Mouse (Mus musculus): ENCODE measurements around the gene Mrps6. TPM values are rescaled to one million over a fixed set of nuclear protein-coding genes. Genes with fewer than 3 reads are reported as not detected.
A peak's percentile ranks its signal among the peaks of the same experiment; 100 is the strongest.

Mrps6 gene
- total RNA-seq (2015; ENCODE audit: low replicate concordance): 10.1 TPM in 2 replicates
- total RNA-seq (2017; ENCODE audit: low replicate concordance): 1.8 TPM in 1 of 2 replicates, not detected in the other

DNA sequence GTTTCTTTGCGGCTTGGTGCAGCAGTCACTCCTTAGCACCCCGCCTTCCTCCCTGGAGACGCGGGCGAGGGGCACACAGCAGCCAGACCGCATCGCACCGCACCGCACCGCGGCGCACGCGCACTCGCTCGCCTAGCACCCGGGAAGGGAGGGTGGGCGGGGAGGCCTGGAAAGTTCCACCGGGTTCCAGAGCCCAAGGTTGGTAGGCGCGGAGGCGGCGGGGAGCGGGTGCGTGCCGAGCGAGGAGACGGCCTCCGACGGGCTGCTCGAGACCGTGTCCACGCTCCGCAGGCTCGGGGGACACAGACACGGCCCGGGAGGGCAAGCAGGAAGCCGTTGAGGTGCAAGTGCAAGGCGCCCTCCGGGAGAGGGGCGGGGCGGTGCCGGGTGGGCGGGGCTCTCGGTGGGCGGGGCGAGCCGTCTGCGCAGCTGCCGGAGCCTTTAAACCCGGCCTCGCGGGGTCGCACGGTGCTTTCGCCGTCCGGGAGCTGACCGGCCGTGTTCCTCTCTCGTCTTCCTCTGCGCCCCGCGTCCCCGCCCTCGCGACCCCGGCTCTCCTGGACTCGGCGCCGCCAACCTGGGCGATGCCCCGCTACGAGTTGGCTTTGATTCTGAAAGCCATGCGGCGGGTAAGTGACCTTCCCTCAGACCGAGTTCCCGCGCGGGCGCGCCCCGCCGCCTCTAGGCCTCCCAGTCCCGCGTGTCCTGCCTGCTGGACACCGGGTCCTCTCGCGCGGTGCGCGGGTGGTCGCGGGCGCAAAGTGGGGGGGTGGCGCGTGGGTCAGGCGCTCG, at the start of gene Mrps6, which contains the start of the genes Gm49711 and Slc5a3:
Gene Mrps6 (plus strand): TSS at position 419 of the 792 bp plus-strand sequence.
Gene Gm49711 (plus strand): TSS at position 465 of the 792 bp plus-strand sequence.
Gene Slc5a3 (plus strand): TSS at position 471 of the 792 bp plus-strand sequence.
- peak; percentile 74 for ATAC-seq (replicated peaks; ENCODE audit: low FRiP score, poor library complexity, severe bottlenecking)

DNA sequence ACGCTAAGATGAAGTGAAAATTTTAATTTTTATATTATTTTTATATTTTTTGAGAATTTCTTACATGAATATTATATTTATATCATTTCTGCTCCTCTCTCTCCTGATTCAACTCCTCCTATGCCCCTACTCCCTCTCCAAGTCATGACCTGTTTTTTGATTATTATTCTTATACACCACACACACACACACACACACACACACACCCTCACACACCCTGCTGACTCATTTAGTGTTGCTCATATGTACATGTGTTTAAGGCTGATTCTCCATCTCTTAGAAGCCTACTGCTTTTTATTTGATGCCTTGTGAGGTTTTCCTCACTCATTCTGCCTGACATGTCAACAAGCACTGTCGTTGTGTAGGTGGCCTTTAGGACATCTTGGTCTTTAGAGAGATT, 48.5 kb upstream of the Mrps6 start:
- no peak for ATAC-seq (replicated peaks; ENCODE audit: low FRiP score, poor library complexity, severe bottlenecking)

DNA sequence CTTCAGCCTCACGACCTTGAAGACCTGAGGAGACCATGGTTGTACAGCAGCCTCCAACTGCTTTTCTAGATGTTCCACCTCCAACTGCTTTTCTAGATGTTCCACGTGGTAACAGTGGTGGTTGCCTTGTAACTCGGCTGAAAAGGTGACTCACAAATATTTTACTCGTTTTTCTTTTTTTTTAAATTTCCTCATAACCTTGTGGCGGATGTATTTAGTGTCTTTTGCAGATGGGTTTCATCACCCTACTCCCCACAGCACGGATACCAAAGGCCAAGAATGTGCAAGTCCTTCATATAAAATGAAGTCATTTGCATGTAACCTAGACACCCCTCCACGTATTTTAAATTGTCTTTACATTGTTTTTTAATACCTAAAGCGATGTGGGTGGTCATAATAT, 41.3 kb upstream of the Mrps6 start:
- no peak for ATAC-seq (replicated peaks; ENCODE audit: low FRiP score, poor library complexity, severe bottlenecking)

DNA sequence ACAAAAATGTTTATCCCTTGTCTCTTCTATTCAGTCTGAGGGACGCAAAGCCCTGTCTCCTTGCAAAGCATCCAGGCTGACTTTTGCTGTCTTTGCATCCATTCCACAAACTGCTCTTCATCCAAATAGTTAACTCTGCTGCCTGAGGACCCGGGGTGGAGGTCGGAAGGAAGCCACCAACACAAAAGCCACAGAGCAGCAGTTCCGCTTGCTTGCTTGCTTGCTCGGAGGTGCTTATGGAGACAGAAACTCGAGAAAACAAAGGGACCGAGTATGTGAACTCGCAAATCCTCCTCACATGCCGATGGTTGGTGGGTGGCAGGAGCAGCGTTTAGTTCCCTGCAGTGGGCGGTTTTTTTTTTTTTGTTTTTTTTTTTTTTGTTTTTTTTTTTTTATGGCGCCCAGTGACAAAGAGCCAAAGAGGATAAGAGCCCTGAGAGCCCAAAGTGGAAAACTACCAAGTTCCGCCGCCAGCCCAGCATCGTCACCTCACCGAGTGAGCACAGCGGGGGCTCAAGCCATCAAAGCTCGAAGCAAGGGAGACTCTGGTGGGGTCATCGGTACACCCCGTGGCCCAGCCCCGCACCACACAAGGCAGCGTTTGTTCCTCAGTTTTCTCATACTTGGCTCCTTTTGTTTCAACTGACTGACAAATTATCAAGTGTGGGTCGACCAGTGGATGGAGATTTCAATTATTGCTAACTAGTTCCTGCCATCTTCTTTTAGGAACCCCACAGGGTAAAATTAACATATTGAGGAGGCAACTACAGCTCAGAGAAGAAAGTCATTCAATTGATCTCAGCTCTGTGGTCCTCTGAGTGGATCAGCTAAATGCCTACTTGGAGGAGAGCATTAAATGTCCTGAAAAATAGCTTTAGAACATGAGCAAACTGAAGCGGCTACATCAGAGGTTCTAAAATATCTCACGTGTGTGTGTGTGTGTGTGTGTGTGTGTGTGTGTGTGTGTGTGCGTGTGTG, 38.6 kb upstream of the Mrps6 start:
- no peak for ATAC-seq (replicated peaks; ENCODE audit: low FRiP score, poor library complexity, severe bottlenecking)

DNA sequence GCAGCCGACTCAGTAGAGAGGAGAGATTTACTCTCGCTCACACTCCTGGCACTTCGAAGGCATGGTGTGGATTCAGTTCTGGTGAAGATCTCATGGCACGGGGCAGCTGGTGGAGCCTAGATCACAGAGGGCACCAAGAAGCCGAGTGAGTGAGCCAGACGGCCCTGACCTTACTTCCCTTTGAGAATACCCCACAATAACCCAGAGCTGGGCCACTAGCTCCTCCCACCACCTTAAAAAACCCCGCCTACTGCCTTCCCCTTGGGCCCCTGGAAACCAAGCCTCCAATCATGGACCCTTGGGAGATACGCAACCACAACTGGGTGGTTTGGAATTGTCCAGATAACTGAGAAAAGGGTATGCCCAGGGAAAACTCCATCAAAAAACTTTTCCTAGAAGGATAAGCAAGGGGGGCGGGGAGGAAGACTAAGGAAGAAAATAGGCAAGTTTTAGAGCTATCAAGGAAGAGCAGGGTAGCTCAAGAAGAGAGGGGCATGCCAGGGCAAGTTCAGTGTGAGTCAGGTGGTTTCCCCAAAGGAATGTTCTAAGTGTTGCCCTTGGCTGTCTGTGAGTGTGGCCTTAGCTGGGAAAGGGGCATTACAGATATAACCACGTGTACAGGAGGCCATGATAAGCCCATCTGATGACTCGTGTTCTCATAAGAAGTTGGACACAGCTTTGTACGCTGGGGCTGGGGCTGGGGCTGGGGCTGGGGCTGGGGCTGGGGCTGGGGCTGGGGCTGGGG, 36.2 kb upstream of the Mrps6 start:
- ATAC-seq (replicated peaks; ENCODE audit: low FRiP score, poor library complexity, severe bottlenecking): no peak

DNA sequence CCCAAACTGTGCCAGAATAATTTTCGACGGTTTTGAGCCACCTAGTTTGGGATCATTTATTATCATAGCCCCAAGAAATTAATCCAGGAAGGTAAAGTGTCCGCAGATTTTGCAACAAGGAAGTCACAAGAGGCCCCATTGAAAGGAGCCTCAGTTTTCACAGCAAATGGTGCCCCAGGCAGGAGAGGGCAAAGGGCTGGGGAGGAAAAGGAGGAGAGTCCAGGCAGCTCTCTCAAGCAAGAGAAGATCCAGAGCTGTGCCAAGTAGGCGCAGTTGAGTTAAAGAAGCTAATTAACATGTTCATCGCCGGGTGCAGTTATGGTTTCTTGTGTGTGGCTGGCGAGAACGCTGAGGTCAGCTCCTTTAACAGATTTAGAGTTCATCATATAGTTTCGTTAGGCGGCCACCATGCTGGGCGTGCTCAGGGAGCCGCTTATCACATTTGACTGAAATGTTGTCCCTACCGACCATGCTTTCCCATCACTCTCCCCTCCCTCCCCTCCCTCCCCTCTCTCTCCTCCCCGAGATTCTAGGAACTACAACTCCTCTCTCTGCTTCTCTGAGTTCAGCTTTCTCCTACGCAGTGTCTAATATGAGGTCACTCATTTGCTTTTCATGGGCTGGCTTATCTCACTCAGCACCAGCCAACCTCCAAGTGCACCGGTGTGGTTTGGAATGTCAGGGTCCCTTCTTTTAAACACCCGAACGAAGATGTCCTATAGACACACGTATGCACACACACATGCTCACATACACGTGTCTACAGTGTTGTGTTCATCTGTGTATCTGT, 35.4 kb upstream of the Mrps6 start:
- ATAC-seq (replicated peaks; ENCODE audit: low FRiP score, poor library complexity, severe bottlenecking): no peak

DNA sequence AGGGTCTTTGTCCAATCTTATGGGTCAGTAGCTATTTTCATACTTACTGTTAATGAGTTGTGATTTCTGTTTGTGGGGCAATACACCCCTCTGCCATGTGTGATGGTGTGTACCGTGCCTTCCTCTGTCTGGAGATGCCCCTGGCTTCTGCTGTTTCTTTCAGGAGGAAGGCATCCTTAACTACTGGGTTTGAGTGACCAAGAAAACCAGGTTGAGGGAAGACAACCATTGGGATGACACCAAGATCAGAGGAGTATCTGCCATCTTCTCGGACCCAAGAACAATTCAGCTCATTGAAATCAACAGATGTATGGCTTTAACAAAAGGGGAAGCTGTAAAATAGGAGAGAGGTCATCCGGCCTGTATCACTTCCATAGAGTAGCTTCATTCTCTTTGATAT, 24.8 kb upstream of the Mrps6 start:
- no peak for ATAC-seq (replicated peaks; ENCODE audit: low FRiP score, poor library complexity, severe bottlenecking)

DNA sequence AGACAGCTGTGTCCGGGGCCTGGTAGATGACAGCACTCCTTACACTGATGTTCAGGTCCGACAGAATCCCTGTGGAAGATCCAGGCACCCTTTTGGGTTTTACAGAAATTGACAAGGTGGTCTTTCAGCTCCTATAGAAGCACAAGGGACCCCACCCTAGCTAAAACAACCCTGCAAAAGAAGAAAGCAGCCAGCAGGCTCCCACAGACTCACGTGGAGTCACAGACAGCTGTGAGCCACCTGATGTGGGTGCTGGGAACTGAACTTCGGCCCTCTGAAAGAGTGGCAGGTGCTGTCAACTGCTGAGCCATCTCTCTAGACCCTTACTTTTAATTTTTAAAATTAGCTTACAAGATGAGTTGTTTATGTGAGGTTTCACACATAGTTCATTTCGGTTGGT, 23.4 kb upstream of the Mrps6 start:
- no peak for ATAC-seq (replicated peaks; ENCODE audit: low FRiP score, poor library complexity, severe bottlenecking)

DNA sequence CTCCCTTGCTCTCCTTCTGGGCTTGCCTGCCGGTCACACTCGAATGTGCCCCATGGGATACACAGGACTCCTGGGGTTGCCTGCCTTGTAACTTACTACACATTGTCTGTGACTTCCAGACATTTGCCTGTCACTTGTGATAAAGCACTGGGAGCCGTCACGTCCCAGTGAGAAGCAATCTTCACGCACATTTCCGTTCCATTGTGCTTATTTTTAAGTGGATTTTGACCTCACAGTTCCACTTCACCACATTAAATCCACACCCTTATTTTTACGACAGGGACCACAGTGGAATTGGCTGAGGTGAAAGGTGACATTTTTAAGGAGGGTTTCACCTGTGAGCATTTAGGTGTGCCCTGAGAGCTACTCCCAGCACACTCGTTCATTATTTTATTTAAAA, 21.4 kb upstream of the Mrps6 start:
- ATAC-seq (replicated peaks; ENCODE audit: low FRiP score, poor library complexity, severe bottlenecking): no peak

DNA sequence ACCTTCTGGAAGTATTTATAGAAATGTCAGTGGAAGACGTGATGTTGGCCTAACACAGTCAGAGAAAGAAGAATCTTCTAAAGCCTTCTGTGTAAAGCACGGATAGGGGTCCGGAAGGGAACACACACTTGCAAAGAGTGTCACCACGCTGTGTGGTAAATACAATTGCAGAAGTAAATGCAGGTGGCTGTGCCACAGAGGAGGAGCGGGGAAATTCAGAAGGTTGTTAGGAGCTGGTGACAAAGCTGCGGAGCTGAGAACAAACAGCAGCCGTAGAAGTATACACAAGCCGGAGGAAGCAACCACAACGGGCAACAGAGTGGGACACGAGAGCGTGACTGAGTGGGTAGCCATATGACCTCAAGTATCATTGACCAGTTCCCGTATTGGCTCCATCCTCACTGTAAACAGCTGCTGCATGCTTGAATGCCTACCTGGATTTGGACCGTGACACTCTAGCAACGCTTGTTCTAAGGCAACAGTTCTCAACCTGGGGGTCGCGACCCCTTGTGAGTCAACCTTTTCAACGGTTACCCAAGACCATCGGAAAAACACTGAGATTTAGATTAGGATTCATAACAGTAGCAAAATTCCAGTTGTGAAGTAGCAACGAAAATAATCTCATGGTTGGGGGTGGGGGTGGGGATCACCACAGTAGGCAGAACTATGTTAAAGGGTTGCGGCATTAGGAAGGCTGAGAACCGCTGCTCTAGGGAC, 20.0 kb upstream of the Mrps6 start:
- no peak for ATAC-seq (replicated peaks; ENCODE audit: low FRiP score, poor library complexity, severe bottlenecking)

DNA sequence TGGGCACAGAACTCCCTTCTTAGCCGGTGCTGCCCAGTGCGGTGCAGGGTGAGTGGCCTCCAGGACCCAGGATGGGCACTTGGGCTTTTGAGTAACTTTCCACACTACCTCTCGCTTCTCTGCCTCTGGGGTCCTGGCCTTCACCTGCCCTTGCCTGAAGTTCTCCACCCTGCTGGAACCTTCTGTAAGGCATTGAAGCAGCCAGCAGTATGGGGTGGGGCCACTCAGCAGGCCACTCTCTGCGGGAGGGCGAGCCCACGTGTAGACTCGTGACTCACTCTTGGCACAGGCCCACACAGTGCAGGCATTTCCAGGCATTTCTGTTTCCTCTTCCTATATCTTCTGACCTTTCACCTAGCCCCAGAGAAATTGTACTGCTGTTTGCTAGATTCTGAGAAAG, 18.6 kb upstream of the Mrps6 start:
- ATAC-seq (replicated peaks; ENCODE audit: low FRiP score, poor library complexity, severe bottlenecking): 0 out of 2 replicates have a peak, but pooled peaks have one; percentile 34

DNA sequence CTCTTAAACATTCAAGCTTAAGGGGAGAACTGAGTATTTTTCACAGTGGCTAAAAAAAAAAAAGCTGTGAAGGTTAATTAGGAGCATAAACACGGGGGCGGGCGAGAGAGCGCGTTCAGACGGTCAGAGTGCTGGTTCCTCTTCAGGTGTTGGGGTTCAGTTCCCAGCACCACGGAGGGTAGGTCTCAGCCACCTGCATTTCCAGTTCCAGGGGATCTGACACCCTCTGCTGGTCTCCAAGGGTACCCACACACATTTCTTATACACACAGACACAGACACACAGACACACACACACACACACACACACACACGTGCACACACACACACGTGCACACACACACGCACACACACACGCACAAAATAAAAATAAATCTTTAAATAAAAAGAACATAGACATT, 18.1 kb upstream of the Mrps6 start:
- ATAC-seq (replicated peaks; ENCODE audit: low FRiP score, poor library complexity, severe bottlenecking): no peak

DNA sequence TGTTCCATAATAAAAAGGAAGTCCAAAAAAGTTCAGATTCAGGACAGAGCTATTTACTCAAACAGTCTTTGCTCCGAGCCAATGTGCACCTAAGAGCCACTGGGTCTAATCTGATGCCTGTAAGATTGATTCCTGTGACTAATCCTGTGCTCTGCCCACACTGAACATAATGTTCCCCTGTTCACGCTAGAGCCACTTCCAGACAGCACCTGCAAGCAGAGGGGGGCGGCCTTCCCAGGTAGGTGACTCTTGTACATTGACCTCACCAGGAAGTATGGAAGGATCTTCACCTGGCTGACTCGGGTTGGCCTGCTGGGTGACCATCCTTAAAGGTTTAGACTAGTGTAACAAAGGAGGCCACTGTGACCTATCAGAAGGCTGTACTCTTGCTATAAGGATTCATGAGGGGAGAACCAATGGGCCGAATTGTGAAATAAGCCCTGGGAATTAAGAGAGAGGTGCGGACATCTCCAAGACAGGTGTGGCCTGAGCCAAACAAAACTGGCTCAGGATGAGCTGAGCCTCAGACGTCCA, 6.2 kb upstream of the Mrps6 start:
- no peak for ATAC-seq (replicated peaks; ENCODE audit: low FRiP score, poor library complexity, severe bottlenecking)

DNA sequence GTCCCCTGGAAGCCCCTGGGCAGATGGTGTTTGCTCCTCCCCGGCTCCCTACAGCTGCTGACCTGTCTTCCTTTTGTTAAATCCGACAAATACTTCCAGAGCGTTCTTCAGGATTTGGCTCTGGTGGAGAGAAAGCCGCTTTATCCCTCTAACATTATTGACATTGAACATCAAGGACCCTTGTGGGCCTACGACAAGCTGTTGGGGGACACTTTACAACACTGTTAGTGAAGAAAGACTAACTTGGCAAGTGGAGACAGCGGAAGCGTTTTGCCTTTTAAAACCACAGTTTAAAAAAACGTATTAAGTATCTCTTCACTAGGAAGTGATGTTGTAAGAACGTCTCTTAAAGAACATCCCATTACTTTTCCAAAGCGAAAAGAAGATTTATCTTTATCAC, 5.5 kb upstream of the Mrps6 start:
- ATAC-seq (replicated peaks; ENCODE audit: low FRiP score, poor library complexity, severe bottlenecking): no peak

DNA sequence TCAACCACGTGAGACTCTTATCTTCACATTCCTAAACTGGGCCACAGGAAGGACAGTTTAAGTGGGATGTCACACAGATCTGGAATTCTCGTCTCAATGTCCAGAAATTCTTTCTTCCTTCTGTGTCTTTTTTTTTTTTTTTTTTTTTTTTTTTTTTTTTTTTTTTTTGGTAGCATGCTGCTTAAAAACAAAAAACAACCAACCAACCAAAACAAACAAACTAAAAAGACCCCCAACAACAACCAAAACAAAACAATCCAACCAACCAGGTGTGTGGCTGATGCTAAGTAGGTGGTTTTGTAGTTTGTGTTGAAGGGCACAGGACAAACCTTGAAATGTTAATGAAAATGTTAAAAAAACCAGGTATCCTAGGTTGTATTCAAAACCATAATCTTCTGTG, 1.4 kb upstream of the Mrps6 start:
- ATAC-seq (replicated peaks; ENCODE audit: low FRiP score, poor library complexity, severe bottlenecking): no peak

DNA sequence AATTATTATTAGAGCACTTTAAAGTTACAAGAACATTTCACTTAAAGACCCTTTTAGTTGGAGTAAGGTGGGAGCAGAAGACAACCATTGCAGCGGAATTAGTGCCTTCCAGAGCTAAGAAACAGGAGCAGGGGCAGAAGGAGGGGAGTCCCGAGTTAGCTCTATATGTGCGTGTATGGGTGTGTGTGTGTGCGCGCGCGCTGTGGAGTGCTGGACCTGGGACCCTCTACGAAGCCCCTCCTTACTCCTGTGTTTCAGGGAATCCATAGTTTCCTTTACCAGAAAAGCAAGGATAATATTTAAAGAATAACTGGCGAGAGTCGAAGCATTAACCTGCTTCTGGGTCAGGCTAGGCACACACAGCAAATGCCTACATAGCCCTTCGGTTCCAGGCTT, 616 bp upstream of the Mrps6 start:
- no peak for ATAC-seq (replicated peaks; ENCODE audit: low FRiP score, poor library complexity, severe bottlenecking)

DNA sequence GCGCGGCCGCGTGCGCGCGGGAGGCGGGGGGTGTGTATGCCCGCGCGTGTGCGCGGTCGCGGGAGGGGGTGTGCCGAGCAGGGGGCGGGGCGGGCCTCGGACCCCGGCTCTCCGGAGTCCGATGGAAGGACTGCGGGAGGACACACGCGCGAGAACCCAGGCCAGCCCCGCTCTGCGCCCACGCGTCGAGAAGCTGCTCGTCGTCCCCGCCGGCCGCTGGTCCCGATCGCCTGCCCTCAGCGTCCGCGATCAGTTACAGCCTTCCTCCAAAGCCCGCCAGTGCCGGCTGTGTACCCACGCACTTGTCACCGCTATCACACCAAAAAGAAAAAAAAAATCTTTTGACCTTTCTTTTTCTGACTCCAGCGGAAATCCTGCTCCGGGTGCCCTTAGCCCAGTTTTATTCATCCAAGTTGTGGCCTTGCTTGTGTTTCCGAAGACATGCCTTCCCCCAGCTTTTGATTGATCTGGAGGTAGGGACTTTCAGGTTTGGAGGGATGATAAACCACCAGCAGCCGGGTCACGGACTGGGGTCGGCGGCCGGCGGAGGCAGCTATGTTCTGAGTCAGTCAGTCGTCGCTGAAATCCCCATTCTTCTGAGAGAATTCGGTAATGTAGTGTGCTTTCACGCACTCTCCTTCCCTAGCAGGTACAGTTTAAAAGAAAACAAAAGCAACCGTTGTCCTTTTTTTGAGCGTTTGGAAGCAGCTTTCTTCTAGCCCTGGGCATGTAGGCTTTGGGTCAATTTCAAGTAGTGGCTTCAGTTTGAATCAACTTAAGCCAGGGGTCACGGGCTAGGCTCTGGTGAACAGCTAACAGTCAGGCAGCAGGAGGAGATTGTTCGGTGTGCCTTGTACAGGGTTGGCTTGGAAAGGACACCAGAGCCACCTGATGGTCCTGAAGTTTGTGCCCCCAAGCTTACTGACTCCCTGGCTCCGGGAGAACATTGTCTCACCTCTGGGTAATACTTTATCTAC, 862 bp downstream of the Mrps6 start:
- ATAC-seq (replicated peaks; ENCODE audit: low FRiP score, poor library complexity, severe bottlenecking): no peak

Data from erythroid progenitor cell, adult 5-6 weeks (primary cell).